Mouse (Mus musculus) WW6 (cell line): ENCODE data around the gene Gprin3.
"Not testable (repeated sequence)": the region's sequence is repeated elsewhere in the genome, so short reads cannot be mapped to it uniquely, and the experiment has no call there.

Experiments used
- DNase-seq: peaks from one replicate; pipeline ENCODE4 v3.0.0-alpha.2; 2013; ENCODE audit warnings: low read depth, low spot score

Gene Gprin3

GRCm38 (mm10) chr6:59351108-59351789 is 74.8 kb downstream of the Gprin3 start:
- DNase-seq, result no peak

DNA sequence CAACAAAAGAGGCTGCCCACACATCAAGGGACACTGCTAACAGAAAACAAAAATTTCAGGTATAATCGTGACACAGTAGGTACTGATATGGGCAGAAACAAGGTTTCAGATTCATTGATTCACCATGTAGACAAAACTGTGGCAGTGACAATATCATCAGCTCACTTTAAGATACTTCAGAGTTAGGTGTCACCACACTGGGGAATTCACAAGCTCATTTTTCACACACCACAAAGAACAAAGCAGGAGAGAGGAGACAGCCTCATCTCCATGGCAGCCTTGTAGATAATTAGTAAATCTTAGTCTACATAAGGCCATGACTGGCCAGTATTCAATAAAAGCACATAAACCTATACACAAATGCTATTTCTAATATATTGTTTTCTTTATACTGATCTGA is 77.4 kb downstream of the Gprin3 start:
- DNase-seq, result no peak

DNA sequence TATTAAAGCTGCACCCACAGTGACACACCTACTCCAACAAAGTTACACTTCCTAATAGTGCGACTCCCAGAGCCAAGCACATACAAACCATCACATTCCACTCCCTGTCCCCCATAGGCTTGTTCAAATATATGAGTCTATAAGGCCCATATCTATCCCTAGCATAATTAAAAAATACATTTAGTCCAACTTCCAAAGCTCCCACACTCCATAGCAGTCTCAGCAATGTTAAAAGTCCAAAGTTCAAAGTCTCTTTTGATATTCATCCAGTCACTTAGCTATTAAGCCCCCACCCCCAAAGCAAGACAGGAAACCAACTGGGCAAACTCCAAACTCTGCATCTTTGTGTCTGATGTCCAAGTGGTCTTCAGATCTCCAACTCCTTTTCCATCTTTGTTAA is 84.9 kb downstream of the Gprin3 start:
- no peak for DNase-seq

- DNase-seq, result no peak
Observed at GRCm38 (mm10) chr6:59328297-59328696, 97.8 kb downstream of the Gprin3 start.

GRCm38 (mm10) chr6:59315868-59316267 is 110.2 kb downstream of the Gprin3 start:
- no peak for DNase-seq

DNA sequence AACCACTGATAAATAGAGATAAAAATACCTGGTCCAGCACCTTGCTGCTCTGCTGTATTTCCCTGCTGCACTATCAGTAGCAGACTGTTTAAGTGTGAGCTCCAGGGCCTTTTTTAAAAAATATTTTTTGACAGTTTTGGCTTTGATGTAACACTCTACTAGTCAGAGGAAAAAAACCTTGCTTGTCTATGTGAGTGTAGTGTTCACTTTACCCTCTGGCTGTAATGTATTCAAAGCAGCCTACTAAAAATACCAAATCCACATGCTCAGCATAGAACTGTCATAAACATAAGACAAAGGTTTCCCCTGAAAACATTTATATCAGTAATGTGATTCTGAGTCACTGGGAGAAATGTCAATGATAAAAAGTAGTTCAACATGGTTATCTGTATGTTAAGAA is 111.0 kb downstream of the Gprin3 start:
- no peak for DNase-seq

DNA sequence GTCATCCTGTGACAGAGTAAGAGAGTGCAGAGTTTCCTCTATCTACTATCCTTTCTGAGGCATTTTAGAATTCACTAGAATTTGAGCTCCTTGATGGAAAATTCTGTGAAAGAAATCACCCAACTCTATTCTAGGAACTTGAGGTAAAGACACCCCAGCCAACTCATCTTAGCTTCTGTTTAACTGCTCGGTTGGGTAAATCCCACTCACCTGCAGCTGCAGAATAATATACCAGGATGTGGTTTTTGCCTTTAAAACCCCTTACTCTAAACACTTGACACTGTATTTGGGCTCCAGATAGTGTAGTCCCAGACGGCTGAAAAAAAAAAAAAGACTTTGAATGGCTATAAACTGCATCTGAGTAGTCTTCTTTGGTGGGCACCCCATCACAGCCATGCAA is 112.9 kb downstream of the Gprin3 start:
- DNase-seq, result no peak

- DNase-seq, result no peak
Observed at GRCm38 (mm10) chr6:59311241-59311640, 114.9 kb downstream of the Gprin3 start.

DNA sequence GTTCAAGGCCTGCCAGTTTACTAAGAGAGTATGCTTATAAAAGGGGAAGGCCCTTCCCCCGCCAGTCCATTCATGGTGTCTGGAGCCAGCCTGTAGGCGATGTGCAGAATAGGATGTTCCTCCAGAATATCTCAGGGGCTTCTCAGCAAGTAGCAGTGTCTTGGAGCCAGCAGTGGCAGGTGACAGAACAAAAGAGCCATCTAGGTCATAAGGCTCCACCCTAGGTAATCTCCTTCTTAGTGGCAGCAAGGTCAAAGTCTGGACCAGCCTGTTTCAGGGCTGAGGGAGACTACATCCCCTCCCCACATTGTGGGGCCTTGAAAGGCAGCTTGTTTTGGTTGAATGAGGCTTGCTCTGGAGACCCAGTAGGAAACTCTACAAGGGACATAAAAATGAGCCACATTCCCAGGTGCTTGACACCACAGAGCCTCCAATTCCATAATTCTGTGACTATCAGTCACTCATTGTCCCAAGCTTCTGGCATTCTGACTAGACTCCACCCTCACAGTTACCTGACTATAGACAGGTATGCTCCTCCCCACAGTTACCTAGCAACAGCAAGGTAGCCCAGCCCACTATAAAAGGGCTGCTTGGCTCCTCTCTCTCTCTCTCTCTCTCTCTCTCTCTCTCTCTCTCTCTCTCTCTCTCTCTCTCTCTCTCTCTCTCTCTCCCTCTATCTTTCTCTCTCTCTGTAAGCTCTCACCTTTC is 121.7 kb downstream of the Gprin3 start:
- DNase-seq, result not testable (repeated sequence)

DNA sequence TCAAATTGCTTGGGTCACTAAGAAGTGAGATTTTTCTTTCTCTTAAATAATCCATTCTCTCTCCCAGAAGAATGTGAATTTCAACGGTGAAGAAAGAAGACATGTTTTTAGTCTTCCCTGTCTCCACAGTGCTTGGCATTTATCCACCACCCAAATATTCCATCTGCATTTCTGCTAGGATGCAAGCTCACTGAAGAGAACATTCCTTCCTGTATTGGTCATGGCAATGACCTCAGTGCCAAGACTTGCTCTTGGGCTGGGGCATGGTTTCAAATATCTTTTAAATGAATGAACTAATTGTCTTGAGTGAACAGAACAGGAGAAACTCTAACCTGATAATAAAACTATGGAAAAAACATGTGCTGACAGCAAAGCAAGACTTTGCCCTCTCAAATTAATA is 123.1 kb downstream of the Gprin3 start:
- DNase-seq, result no peak
